Mouse (Mus musculus) liver, embryonic 14.5 days (tissue): ENCODE data around the gene Slc26a9. TPM values are rescaled to one million over a fixed set of nuclear protein-coding genes. Genes with fewer than 3 reads are reported as not detected.
A peak's percentile ranks its signal among the peaks of the same experiment; 100 is the strongest.

Experiments
- ATAC-seq: fragments of 200-750 bp; cut with Nextera tagmentation; 2 replicates; pipeline ENCODE4 v1.8.0; 2017; ENCODE audit warnings: moderate number of reproducible peaks, mild to moderate bottlenecking, moderate library complexity; ENCODE audit not compliant: insufficient read depth
- DNase-seq, 3 experiments: peaks; one replicate each; pipeline ENCODE4 v3.0.0-alpha.2; 2012 to 2013; ENCODE audit warnings: low read depth in 3 of 3, low spot score in 3 of 3
- H3K27ac ChIP-seq: fragments of 300-500 bp; sonication (generic); 2 replicates; pipeline ENCODE4 v1.5.1; 2014; ENCODE audit warnings: moderate library complexity, mild to moderate bottlenecking, control low read depth, inconsistent platforms
- H3K27me3 ChIP-seq: fragments of 300-500 bp; sonication (generic); 2 replicates; pipeline ENCODE4 v1.6.1; 2014; ENCODE audit warnings: mild to moderate bottlenecking, low read length, moderate library complexity; ENCODE audit not compliant: control insufficient read depth, insufficient read depth
- H3K36me3 ChIP-seq: fragments of 300-500 bp; sonication (generic); replicated peaks from 2 replicates; pipeline ENCODE4 v1.6.1; 2014; ENCODE audit warnings: low read depth; ENCODE audit not compliant: control insufficient read depth, insufficient read depth
- H3K4me1 ChIP-seq, 2 experiments: fragments of 200-500 bp in 1 of 2; fragments of 300-500 bp in 1 of 2; sonication (generic) in 1 of 2; replicated peaks; 2 replicates each; pipeline ENCODE4 v1.6.1; 2012 to 2014; ENCODE audit warnings: antibody characterized with exemption in 1 of 2, inconsistent platforms in 1 of 2, low read length in 1 of 2; ENCODE audit not compliant: control insufficient read depth in 2 of 2, insufficient read depth in 2 of 2
- H3K4me2 ChIP-seq: fragments of 300-500 bp; sonication (generic); 2 replicates; pipeline ENCODE4 v1.6.1; 2014; ENCODE audit warnings: low read depth, mild to moderate bottlenecking, control low read depth, moderate library complexity
- H3K4me3 ChIP-seq, 2 experiments: fragments of 200-500 bp in 1 of 2; fragments of 300-500 bp in 1 of 2; sonication (generic) in 1 of 2; 2 replicates each; pipeline ENCODE4 v1.5.1; 2012 to 2014; ENCODE audit warnings: low read depth in 2 of 2, low read length in 2 of 2, mild to moderate bottlenecking in 2 of 2, control low read depth in 1 of 2, inconsistent platforms in 1 of 2, moderate library complexity in 1 of 2; ENCODE audit not compliant: insufficient read depth in 1 of 2
- H3K9ac ChIP-seq: fragments of 300-500 bp; sonication (generic); replicated peaks from 2 replicates; pipeline ENCODE4 v1.6.1; 2014; ENCODE audit warnings: mild to moderate bottlenecking, control low read depth, moderate library complexity
- H3K9me3 ChIP-seq: fragments of 300-500 bp; sonication (generic); 2 replicates; pipeline ENCODE4 v1.6.1; 2016; ENCODE audit warnings: low read length, mixed read lengths; ENCODE audit not compliant: control insufficient read depth
- CTCF ChIP-seq: IDR thresholded peaks from 2 replicates; pipeline ENCODE4 v1.5.1; 2016; ENCODE audit warnings: antibody characterized with exemption, low read depth, control low read depth
- EP300 ChIP-seq: IDR thresholded peaks from 2 replicates; pipeline ENCODE4 v1.6.1; 2016; ENCODE audit warnings: antibody characterized with exemption, low read depth
- WGBS: fragments of 180-500 bp; shearing (Covaris S2); extraction: QIAGEN DNeasy Blood & Tissue Kit; methylation state at CpG from one replicate; pipeline ENCODE4 v1.1.7; 2014; ENCODE audit not compliant: insufficient replicate concordance; 5-methylcytosine and 5-hydroxymethylcytosine counted together
- polyA plus RNA-seq, 2 experiments: library from polyadenylated mRNA; depleted of rRNA in 1 of 2; stranded (reverse) in 1 of 2; unstranded in 1 of 2; fragments of >200 nt; fragmentation: Nextera tagmentation in 1 of 2; extraction: Ambion mirVana in 1 of 2; gene quantifications; 2 replicates each; pipeline versions ENCODE4 v1.2.1 to v1.2.3; 2012 to 2014

Gene Slc26a9
- polyA plus RNA-seq, 2 experiments: 0.06 TPM; not detected in 1

DNA sequence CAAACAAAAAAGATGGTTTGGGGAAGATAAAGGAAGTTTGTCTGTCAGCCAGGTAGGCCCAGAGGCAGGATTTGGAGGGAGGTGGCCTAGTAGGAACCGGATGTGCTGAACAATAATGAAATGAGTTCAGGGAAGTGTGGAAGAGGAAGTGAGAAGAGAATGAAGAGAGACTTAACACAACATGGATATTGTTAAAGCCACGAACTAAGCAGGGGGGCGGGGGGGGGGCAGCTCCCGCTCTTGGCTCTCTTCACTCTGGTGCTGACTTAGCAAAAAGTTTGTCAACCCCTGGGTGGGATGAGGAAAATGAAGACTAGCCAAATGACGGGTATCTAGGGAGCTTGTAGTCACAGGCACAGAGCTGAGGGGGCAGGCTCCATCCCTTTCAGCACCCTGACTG, 43.4 kb upstream of the Slc26a9 start:
- Histone ChIP-seq H3K27ac (no peak overlapping the region), H3K9me3 (no peaks in the 10 kb centered on the region), H3K9ac (no peak overlapping the region), H3K36me3 (no peaks in the 10 kb centered on the region), H3K4me2 (no peak overlapping the region), H3K27me3 (no peaks in the 10 kb centered on the region), H3K4me3 (no peak overlapping the region), H3K4me1 (no peaks in the 10 kb centered on the region)
- 20% methylated on average over 5 of the region's 5 CpGs for WGBS
- TF ChIP-seq CTCF (no peak), EP300 (no peak)
- no peak for DNase-seq
- no peak for ATAC-seq

DNA sequence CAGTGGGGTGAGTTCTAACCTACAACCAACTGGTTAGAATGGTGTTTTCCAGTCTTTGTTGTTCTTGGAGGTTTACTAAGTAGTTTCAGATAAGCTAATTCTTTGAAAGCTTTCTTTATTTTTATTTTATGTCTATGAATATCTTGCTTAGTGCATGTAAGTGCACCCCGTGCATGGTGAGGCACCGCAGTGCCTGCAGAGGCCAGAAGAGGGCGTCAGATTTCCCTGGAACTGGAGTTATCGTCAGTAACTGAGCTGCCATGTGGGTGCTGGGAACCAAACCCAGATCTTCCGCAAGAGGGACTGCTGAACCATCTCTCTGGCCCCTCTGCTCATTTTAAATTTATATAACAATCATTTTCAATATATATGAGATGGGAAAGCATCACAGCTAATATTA, 42.4 kb upstream of the Slc26a9 start:
- H3K9me3 ChIP-seq: no peaks in the 10 kb centered on the region
- ATAC-seq: no peak
- no peak overlapping the region for H3K9ac ChIP-seq
- H3K27me3 ChIP-seq: no peaks in the 10 kb centered on the region
- H3K36me3 ChIP-seq: no peaks in the 10 kb centered on the region
- H3K4me2 ChIP-seq: no peak overlapping the region
- TF ChIP-seq CTCF (peak; percentile 44), EP300 (no peak)
- 69% methylated on average over 5 of the region's 5 CpGs for WGBS
- H3K4me3 ChIP-seq: no peak overlapping the region
- no peak for DNase-seq
- no peaks in the 10 kb centered on the region for H3K4me1 ChIP-seq
- no peak overlapping the region for H3K27ac ChIP-seq

DNA sequence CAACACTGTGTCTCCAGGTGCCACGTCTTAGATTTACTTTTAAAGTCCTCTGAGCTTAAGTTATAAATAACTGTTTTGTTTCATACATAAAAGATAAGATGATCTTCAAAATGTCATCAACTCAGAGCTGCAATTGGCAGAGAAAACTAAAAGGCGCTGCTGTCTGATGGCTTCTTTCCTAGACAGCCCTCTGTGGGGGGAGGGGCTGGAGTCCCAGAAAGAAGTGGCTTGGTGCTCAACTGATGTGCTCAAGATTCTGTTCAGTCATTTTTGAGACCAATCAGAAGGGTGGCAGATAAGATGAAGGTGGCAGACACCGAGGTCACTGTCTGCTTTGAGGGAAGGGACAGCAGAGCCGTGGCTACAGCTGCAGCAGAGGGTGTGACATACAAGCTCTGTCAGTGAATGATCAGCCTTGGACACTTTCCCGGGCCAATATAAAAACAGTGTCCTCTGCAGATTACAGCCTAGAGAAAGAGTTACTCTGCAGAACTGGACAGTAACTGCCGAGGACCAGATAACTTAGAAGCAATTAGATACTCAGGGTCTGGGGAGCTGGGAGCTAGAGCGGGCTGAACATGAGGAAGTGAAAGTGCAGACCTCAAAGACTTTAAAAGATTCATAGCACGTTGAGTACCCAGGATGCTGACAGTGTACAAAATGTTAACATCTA, 41.6 kb upstream of the Slc26a9 start:
- Histone ChIP-seq H3K9ac (no peak overlapping the region), H3K4me3 (no peak overlapping the region), H3K27me3 (no peaks in the 10 kb centered on the region), H3K4me2 (no peak overlapping the region), H3K27ac (no peak overlapping the region), H3K9me3 (no peaks in the 10 kb centered on the region), H3K36me3 (no peaks in the 10 kb centered on the region), H3K4me1 (no peaks in the 10 kb centered on the region)
- WGBS: 29% methylated on average over 8 of the region's 8 CpGs
- DNase-seq (no peak), ATAC-seq (no peak)
- TF ChIP-seq CTCF (no peak), EP300 (no peak)

DNA sequence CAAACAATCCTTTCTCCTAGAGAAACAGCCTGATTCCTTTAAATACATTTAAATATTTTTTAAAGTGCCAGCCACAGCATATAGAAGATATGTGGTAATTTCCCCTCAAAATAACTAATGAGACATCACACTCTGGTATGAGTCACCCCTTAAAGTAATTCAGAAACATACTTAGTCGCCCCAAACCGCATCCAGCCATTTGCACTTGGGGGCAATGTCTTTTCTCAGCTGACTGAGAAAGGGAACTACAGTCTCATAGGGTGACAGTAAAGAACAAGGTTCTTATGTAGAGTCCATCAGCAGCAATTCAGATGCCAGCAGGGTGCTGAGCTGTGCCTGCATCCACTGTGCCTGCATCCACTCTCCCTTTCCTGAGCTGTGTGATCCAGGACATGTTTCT, 40.3 kb upstream of the Slc26a9 start:
- Histone ChIP-seq H3K36me3 (no peaks in the 10 kb centered on the region), H3K27me3 (no peaks in the 10 kb centered on the region), H3K9me3 (no peaks in the 10 kb centered on the region), H3K4me3 (no peak overlapping the region), H3K4me1 (no peaks in the 10 kb centered on the region), H3K4me2 (no peak overlapping the region), H3K9ac (no peak overlapping the region), H3K27ac (no peak overlapping the region)
- no peak for ATAC-seq
- WGBS: 69% methylated on average over 2 of the region's 2 CpGs
- DNase-seq: no peak
- no peak for TF ChIP-seq CTCF
- TF ChIP-seq EP300: no peak

- 15% methylated on average over 4 of the region's 4 CpGs for WGBS
- Histone ChIP-seq H3K4me2 (no peak overlapping the region), H3K36me3 (no peaks in the 10 kb centered on the region), H3K27ac (no peak overlapping the region), H3K9ac (no peak overlapping the region), H3K4me3 (no peak overlapping the region), H3K9me3 (no peaks in the 10 kb centered on the region), H3K27me3 (no peaks in the 10 kb centered on the region), H3K4me1 (no peaks in the 10 kb centered on the region)
- TF ChIP-seq EP300: no peak
- TF ChIP-seq CTCF: peak; percentile 81
- ATAC-seq (no peak), DNase-seq (peak; percentile 12 to 19 (median 15))
Observed at GRCm38 (mm10) chr1:131708338-131708737, 35.5 kb upstream of the Slc26a9 start.
